Mouse (Mus musculus) right cerebral cortex, adult 18-20 months (tissue): ENCODE measurements around the gene Vmn1r86.
"Not testable (repeated sequence)": the region's sequence is repeated elsewhere in the genome, so short reads cannot be mapped to it uniquely, and the experiment has no call there.

ENCODE experiments used
- DNase-seq: peaks from one replicate; pipeline ENCODE4 v3.0.0; 2022; ENCODE audit warnings: mixed read lengths

Vmn1r86 gene

GRCm38 (mm10) chr7:13119817-13120216 is at the start of gene Vmn1r86:
TSS of gene Vmn1r86 (minus strand) at chr7:13119917.
- DNase-seq: no peak

- DNase-seq: no peak
Measured at GRCm38 (mm10) chr7:13159268-13159667, 39.6 kb upstream of the Vmn1r86 start, which contains the start of gene Vmn1r88. TSS of gene Vmn1r88 (plus strand) at chr7:13159568.

GRCm38 (mm10) chr7:13140057-13140456 is 20.3 kb upstream of the Vmn1r86 start, which contains the start of gene Vmn1r87:
TSS of gene Vmn1r87 (minus strand) at chr7:13140157.
- no peak for DNase-seq

GRCm38 (mm10) chr7:13137340-13137739 is 17.6 kb upstream of the Vmn1r86 start:
- no peak for DNase-seq

GRCm38 (mm10) chr7:13131856-13132255 is 12.1 kb upstream of the Vmn1r86 start:
- no peak for DNase-seq

GRCm38 (mm10) chr7:13123554-13124153 is 3.9 kb upstream of the Vmn1r86 start:
- peak; percentile 1 for DNase-seq

- no peak for DNase-seq
Measured at GRCm38 (mm10) chr7:13095073-13095472, 24.6 kb downstream of the Vmn1r86 start, which contains the start of gene Vmn1r85. TSS of gene Vmn1r85 (minus strand) at chr7:13095173.

GRCm38 (mm10) chr7:13072293-13072692 is 47.4 kb downstream of the Vmn1r86 start:
- no peak for DNase-seq

- not testable (repeated sequence) for DNase-seq
Measured at GRCm38 (mm10) chr7:13063399-13063798, 56.3 kb downstream of the Vmn1r86 start.

GRCm38 (mm10) chr7:13059536-13059935 is 60.2 kb downstream of the Vmn1r86 start:
- DNase-seq: no peak

- DNase-seq: no peak
Measured at GRCm38 (mm10) chr7:13056913-13057700, 62.6 kb downstream of the Vmn1r86 start.

GRCm38 (mm10) chr7:13054287-13055010 is 65.3 kb downstream of the Vmn1r86 start, which contains the start of gene Mzf1:
TSS of gene Mzf1 (minus strand) at chr7:13054764.
- DNase-seq: peak; percentile 98

- DNase-seq: no peak
Measured at GRCm38 (mm10) chr7:13053961-13054286, 65.8 kb downstream of the Vmn1r86 start.

GRCm38 (mm10) chr7:13053501-13053900 is 66.2 kb downstream of the Vmn1r86 start:
- no peak for DNase-seq

- DNase-seq: no peak
Measured at GRCm38 (mm10) chr7:13053001-13053400, 66.7 kb downstream of the Vmn1r86 start.
